Mouse (Mus musculus): ENCODE data around the gene Gm10413.
"Not testable (repeated sequence)": the region's sequence is repeated elsewhere in the genome, so short reads cannot be mapped to it uniquely, and the experiment has no call there.

The Gm10413 gene

DNA sequence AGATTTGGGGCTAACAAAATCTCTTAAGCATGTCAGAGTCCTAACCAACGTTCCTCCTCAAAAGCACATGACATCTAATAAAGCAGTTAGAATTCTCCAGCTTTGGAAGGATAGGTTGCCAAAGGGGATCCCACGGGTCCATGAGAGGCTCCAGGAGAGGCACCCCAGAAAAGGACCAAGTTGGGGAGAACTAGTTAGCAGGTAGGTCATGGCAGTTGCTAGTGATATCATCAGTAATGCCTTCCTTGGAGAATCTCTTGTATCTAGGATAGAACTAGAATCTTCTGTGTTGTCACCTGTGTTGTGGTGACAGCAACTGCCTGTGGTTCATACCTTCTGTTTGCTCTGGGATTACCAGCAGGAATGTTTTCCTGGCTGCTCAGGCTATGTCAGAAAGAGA, at the start of gene Gm10413:
Gene Gm10413, plus strand, starts transcription at position 301 of the 400 bp plus-strand sequence.
- not testable (repeated sequence) for DNase-seq

DNA sequence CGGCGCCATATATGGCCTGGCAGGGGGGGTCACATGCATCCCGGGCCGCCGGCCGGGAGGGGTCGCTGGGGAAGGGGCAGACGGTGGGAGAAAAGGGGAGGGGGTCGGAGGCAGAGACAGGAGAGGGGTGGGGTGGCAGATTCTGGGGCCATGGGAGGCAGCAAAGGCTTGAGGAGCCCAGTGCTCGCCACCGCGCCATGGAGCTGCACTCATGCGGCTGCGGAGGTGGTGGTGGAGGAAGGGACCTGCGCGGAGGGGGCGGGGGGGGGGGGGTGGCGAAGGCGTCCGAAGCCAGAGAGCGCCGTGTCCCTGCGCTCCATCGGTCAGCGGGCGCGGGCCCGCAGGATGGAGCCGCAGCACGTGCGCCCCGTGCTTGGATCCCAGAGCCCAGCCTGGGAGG, 17.4 kb downstream of the Gm10413 start, which contains the start of gene Gm10409:
Gene Gm10409, plus strand, starts transcription at position 301 of the 400 bp plus-strand sequence.
- not testable (repeated sequence) for DNase-seq

DNA sequence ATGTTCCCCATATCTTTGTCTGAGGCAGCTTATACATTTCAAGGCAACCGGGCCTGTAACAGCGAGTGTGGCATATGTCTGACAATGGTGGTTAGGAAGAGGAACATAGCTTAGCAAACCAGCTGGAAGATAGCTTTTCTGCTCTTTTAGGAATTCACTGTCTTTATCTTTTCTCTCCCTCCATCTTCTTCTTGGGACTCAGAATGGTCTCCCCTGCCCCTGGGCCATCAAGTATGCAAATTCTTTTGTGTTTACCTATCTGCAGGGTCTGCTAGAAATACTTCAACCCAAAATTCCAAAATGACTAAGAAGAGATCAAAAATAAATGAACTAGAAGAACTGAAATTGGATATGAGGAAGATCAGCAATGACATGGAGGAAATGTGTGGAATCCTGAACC, 32.9 kb downstream of the Gm10413 start, which contains the start of gene Gm3005:
Gene Gm3005, plus strand, starts transcription at position 301 of the 400 bp plus-strand sequence.
- DNase-seq = not testable (repeated sequence)

DNA sequence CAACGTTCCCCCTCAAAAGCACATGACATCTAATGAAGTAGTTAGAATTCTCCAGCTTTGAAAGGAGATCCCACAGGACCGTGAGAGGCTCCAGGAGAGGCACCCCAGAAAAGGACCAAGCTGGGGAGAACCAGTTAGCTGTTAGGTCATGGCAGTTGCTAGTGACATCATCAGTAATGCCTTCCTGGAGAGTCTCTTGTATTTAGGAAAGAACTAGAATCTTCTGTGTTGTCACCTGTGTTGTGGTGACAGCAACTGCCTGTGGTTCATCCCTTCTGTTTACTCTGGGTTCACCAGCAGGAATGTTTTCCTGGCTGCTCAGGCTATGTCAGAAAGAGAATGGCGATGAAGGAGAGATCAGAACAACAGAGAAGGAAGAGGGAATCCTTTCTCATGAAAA, 54.2 kb downstream of the Gm10413 start, which contains the start of gene Gm10408:
Gene Gm10408, plus strand, starts transcription at position 301 of the 400 bp plus-strand sequence.
- DNase-seq = not testable (repeated sequence)
